Mouse (Mus musculus) forebrain, embryonic 14.5 days (tissue): Measurements from ENCODE around the gene Dhrs7c. TPM values are rescaled to one million over a fixed set of nuclear protein-coding genes. Genes with fewer than 3 reads are reported as not detected.

ENCODE experiments used
- ATAC-seq: fragments of 200-750 bp; cut with Nextera tagmentation; 2 replicates; pipeline ENCODE4 v1.8.0; 2017; ENCODE audit warnings: mild to moderate bottlenecking, moderate library complexity
- DNase-seq: peaks from one replicate; pipeline ENCODE4 v3.0.0-alpha.2; 2015; ENCODE audit warnings: low spot score
- H3K27ac ChIP-seq: fragments of 300-500 bp; sonication (generic); 2 replicates; pipeline ENCODE4 v1.5.1; 2014; ENCODE audit warnings: low read depth, mild to moderate bottlenecking, control low read depth, low read length, moderate library complexity
- H3K27me3 ChIP-seq: fragments of 300-500 bp; sonication (generic); replicated peaks from 2 replicates; pipeline ENCODE4 v1.6.1; 2014; ENCODE audit warnings: low read length, control low read depth, mixed read lengths; ENCODE audit not compliant: control insufficient read depth, insufficient read depth
- H3K36me3 ChIP-seq: fragments of 300-500 bp; sonication (generic); 2 replicates; pipeline ENCODE4 v1.6.1; 2014; ENCODE audit warnings: low read length, control low read depth; ENCODE audit not compliant: control insufficient read depth, insufficient read depth
- H3K4me1 ChIP-seq: fragments of 300-500 bp; sonication (generic); 2 replicates; pipeline ENCODE4 v1.6.1; 2014; ENCODE audit warnings: antibody characterized with exemption, low read length, control low read depth; ENCODE audit not compliant: control insufficient read depth, insufficient read depth
- H3K4me2 ChIP-seq: fragments of 300-500 bp; sonication (generic); 2 replicates; pipeline ENCODE4 v1.6.1; 2014; ENCODE audit warnings: mild to moderate bottlenecking, control low read depth, low read length
- H3K4me3 ChIP-seq: fragments of 300-500 bp; sonication (generic); 2 replicates; pipeline ENCODE4 v1.5.1; 2014; ENCODE audit warnings: low read depth, low read length, control low read depth
- H3K9ac ChIP-seq: fragments of 300-500 bp; sonication (generic); 2 replicates; pipeline ENCODE4 v1.6.1; 2014; ENCODE audit warnings: mild to moderate bottlenecking, low read length, control low read depth, moderate library complexity
- H3K9me3 ChIP-seq: fragments of 300-500 bp; sonication (generic); replicated peaks from 2 replicates; pipeline ENCODE4 v1.6.1; 2016; ENCODE audit warnings: low read length, control low read depth, mixed read lengths; ENCODE audit not compliant: control insufficient read depth
- WGBS: fragments of 180-500 bp; shearing (Covaris S2); extraction: QIAGEN DNeasy Blood & Tissue Kit; methylation state at CpG from one replicate; pipeline ENCODE4 v1.1.7; 2014; 5-methylcytosine and 5-hydroxymethylcytosine counted together
- polyA plus RNA-seq: library from polyadenylated mRNA; unstranded; fragments of >200 nt; fragmentation: Nextera tagmentation; extraction: Ambion mirVana; gene quantifications from 2 replicates; pipeline ENCODE4 v1.2.1, GENCODE M21; 2014

Gene Dhrs7c
- polyA plus RNA-seq = not detected in 2 replicates

DNA sequence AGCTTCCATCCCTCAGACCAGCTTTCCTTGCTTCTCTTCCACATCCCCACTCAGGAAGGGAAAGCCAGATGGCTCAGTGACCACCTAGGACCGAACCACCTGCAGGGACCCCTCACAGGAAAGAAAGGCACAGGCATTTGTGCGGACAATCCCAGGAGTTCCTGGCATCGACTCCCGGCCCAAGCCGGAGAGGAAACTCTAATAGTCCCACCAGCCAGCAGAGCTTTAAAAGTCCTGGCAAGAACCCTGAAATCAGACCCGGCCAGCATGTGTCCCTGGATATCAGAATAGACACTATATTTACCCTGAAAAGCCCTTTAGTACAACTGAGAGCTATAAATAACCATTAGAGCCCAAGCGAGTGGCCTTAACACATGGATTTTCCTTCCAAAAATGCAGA is at the start of gene Dhrs7c:
Gene Dhrs7c, plus strand, starts transcription at position 257 of the 400 bp plus-strand sequence.
- H3K9me3 ChIP-seq = no peaks in the 10 kb centered on the region
- H3K36me3 ChIP-seq = no peaks in the 10 kb centered on the region
- no peak for ATAC-seq
- no peaks in the 10 kb centered on the region for H3K4me1 ChIP-seq
- no peak for DNase-seq
- H3K4me3 ChIP-seq = no peak within 1 kb of the TSS
- 80% methylated on average over 7 of the region's 7 CpGs for WGBS
- no peak within 1 kb of the TSS for H3K9ac ChIP-seq
- no peak within 1 kb of the TSS for H3K27ac ChIP-seq
- H3K4me2 ChIP-seq = no peak within 1 kb of the TSS
- H3K27me3 ChIP-seq = no peaks in the 10 kb centered on the region

DNA sequence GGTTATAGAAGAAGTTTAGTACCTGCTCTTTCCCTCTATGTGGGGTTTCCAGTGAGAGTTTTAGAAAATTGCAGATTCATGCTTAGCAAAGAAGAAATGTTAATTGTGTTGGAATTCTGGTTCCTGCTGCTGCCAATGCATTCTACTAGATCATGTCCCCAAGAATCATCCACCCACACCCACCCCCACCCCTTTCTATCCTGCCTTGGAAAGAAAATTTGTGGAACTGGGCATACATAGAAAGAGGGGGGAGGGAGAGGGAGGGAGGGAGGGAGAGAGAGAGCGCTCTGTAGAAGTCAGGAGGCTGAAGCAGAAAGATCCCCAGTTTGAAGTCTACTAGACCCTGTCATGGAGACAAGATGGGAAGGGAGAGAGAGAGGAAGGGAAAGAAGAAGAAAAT is 41.7 kb upstream of the Dhrs7c start:
- no peak overlapping the region for H3K9ac ChIP-seq
- WGBS = 90% methylated on average over 1 of the region's 1 CpGs
- H3K4me3 ChIP-seq = no peak overlapping the region
- ATAC-seq (no peak), DNase-seq (no peak)
- H3K4me1 ChIP-seq = no peaks in the 10 kb centered on the region
- no peak overlapping the region for H3K27ac ChIP-seq
- no peaks in the 10 kb centered on the region for H3K9me3 ChIP-seq
- no peaks in the 10 kb centered on the region for H3K36me3 ChIP-seq
- H3K4me2 ChIP-seq = no peak overlapping the region
- no peaks in the 10 kb centered on the region for H3K27me3 ChIP-seq

- Histone ChIP-seq H3K9ac (no peak overlapping the region), H3K27me3 (no peaks in the 10 kb centered on the region), H3K36me3 (no peaks in the 10 kb centered on the region), H3K27ac (no peak overlapping the region), H3K4me2 (no peak overlapping the region), H3K4me1 (no peaks in the 10 kb centered on the region), H3K4me3 (no peak overlapping the region), H3K9me3 (no peaks in the 10 kb centered on the region)
- WGBS = 74% methylated on average over 15 of the region's 15 CpGs
- no peak for ATAC-seq
- no peak for DNase-seq
Observed at GRCm38 (mm10) chr11:67757373-67758167, 40.4 kb upstream of the Dhrs7c start.

DNA sequence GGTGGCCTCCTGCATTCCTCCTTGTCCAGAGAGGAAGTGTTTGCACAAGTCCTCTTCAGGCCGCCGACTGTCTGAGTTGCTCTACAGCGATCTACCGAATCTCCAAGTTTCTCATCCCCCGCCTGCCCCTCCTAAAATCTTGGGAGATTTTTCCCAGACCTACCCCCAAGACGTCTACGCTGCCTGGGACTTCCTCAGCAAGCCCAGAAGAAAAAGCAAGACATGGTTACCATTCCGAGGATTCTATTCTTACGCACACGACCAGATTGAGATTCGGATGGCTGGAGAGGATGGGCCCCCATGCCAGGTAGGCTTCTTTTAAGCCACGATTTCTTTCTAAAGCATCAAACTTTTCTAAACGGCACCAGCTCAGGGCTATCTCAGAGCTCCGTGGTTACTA is 26.9 kb upstream of the Dhrs7c start, which contains the start of gene Glp2r:
Gene Glp2r, minus strand, starts transcription at position 101 of the 400 bp plus-strand sequence.
- ATAC-seq = no peak
- no peak for DNase-seq
- no peaks in the 10 kb centered on the region for H3K9me3 ChIP-seq
- no peak within 1 kb of the TSS for H3K9ac ChIP-seq
- no peak within 1 kb of the TSS for H3K4me3 ChIP-seq
- no peak within 1 kb of the TSS for H3K4me2 ChIP-seq
- no peaks in the 10 kb centered on the region for H3K4me1 ChIP-seq
- H3K27ac ChIP-seq = no peak within 1 kb of the TSS
- H3K36me3 ChIP-seq = no peaks in the 10 kb centered on the region
- WGBS = 89% methylated on average over 14 of the region's 14 CpGs
- H3K27me3 ChIP-seq = no peaks in the 10 kb centered on the region

- ATAC-seq = no peak
- Histone ChIP-seq H3K9me3 (no peaks in the 10 kb centered on the region), H3K36me3 (no peaks in the 10 kb centered on the region), H3K9ac (no peak overlapping the region), H3K4me3 (no peak overlapping the region), H3K27me3 (no peaks in the 10 kb centered on the region), H3K27ac (no peak overlapping the region), H3K4me1 (no peaks in the 10 kb centered on the region), H3K4me2 (no peak overlapping the region)
- peak; percentile 44 for DNase-seq
- WGBS = 73% methylated on average over 2 of the region's 2 CpGs
Observed at GRCm38 (mm10) chr11:67771691-67772090, 26.3 kb upstream of the Dhrs7c start.

- Histone ChIP-seq H3K4me3 (no peak overlapping the region), H3K9me3 (no peaks in the 10 kb centered on the region), H3K27me3 (no peaks in the 10 kb centered on the region), H3K27ac (no peak overlapping the region), H3K4me2 (no peak overlapping the region), H3K4me1 (no peaks in the 10 kb centered on the region), H3K9ac (no peak overlapping the region), H3K36me3 (no peaks in the 10 kb centered on the region)
- DNase-seq = peak; percentile 86
- ATAC-seq = peak; percentile 68; the same call in 1 of the 2 replicates
- 18% methylated on average over 8 of the region's 8 CpGs for WGBS
Observed at GRCm38 (mm10) chr11:67772577-67772976, 25.4 kb upstream of the Dhrs7c start.

GRCm38 (mm10) chr11:67774379-67774778 is 23.6 kb upstream of the Dhrs7c start, which contains the start of gene Gsg1l2:
Gene Gsg1l2 (plus strand): TSS chr11:67774608.
- no peaks in the 10 kb centered on the region for H3K4me1 ChIP-seq
- DNase-seq (peak; percentile 13), ATAC-seq (no peak)
- H3K4me2 ChIP-seq = no peak within 1 kb of the TSS
- H3K27me3 ChIP-seq = no peaks in the 10 kb centered on the region
- no peaks in the 10 kb centered on the region for H3K9me3 ChIP-seq
- H3K9ac ChIP-seq = no peak within 1 kb of the TSS
- WGBS = 78% methylated on average over 12 of the region's 12 CpGs
- no peaks in the 10 kb centered on the region for H3K36me3 ChIP-seq
- no peak within 1 kb of the TSS for H3K27ac ChIP-seq
- H3K4me3 ChIP-seq = no peak within 1 kb of the TSS

- Histone ChIP-seq H3K27me3 (no peaks in the 10 kb centered on the region), H3K27ac (no peak overlapping the region), H3K9ac (no peak overlapping the region), H3K4me1 (no peaks in the 10 kb centered on the region), H3K9me3 (no peaks in the 10 kb centered on the region), H3K4me3 (no peak overlapping the region), H3K4me2 (no peak overlapping the region), H3K36me3 (no peaks in the 10 kb centered on the region)
- no peak for ATAC-seq
- WGBS = 85% methylated on average over 11 of the region's 11 CpGs
- DNase-seq = no peak
Observed at GRCm38 (mm10) chr11:67790182-67790581, 7.8 kb upstream of the Dhrs7c start.

GRCm38 (mm10) chr11:67800130-67800723 is 2.2 kb downstream of the Dhrs7c start:
- ATAC-seq (no peak), DNase-seq (no peak)
- Histone ChIP-seq H3K9me3 (no peaks in the 10 kb centered on the region), H3K9ac (no peak overlapping the region), H3K27ac (no peak overlapping the region), H3K4me3 (no peak overlapping the region), H3K36me3 (no peaks in the 10 kb centered on the region), H3K4me1 (no peaks in the 10 kb centered on the region), H3K27me3 (no peaks in the 10 kb centered on the region), H3K4me2 (no peak overlapping the region)
